Mouse (Mus musculus): ENCODE measurements around the gene Ccdc163.

Ccdc163 gene

GRCm38 (mm10) chr4:116777079-116777478 is 68.8 kb downstream of the Ccdc163 start:
- no peak for DNase-seq (ENCODE audit: low read depth, low spot score)

GRCm38 (mm10) chr4:116780541-116780940 is 72.2 kb downstream of the Ccdc163 start:
- no peak for DNase-seq (ENCODE audit: low read depth, low spot score)

- DNase-seq (ENCODE audit: low read depth, low spot score): no peak
Observed at GRCm38 (mm10) chr4:116781366-116781765, 73.1 kb downstream of the Ccdc163 start.

- DNase-seq (ENCODE audit: low read depth, low spot score): no peak
Observed at GRCm38 (mm10) chr4:116782171-116782570, 73.9 kb downstream of the Ccdc163 start.

GRCm38 (mm10) chr4:116786587-116786986 is 78.3 kb downstream of the Ccdc163 start:
- DNase-seq (ENCODE audit: low read depth, low spot score): no peak

- no peak for DNase-seq (ENCODE audit: low read depth, low spot score)
Observed at GRCm38 (mm10) chr4:116787985-116788760, 79.9 kb downstream of the Ccdc163 start.

- DNase-seq (ENCODE audit: low read depth, low spot score): peak; percentile 68
Observed at GRCm38 (mm10) chr4:116788956-116789355, 80.6 kb downstream of the Ccdc163 start.

- no peak for DNase-seq (ENCODE audit: low read depth, low spot score)
Observed at GRCm38 (mm10) chr4:116792453-116792852, 84.1 kb downstream of the Ccdc163 start.

GRCm38 (mm10) chr4:116794273-116794672 is 86.0 kb downstream of the Ccdc163 start:
- no peak for DNase-seq (ENCODE audit: low read depth, low spot score)

GRCm38 (mm10) chr4:116796442-116797110 is 88.3 kb downstream of the Ccdc163 start:
- no peak for DNase-seq (ENCODE audit: low read depth, low spot score)

- no peak for DNase-seq (ENCODE audit: low read depth, low spot score)
Observed at GRCm38 (mm10) chr4:116799901-116800300, 91.6 kb downstream of the Ccdc163 start.

Data from retina, adult 2 months (tissue).